Mouse (Mus musculus) 416B (cell line): Measurements from ENCODE around the gene Ccdc115.
A peak's percentile ranks its signal among the peaks of the same experiment; 100 is the strongest.

Experiments
- DNase-seq: peaks from one replicate; pipeline ENCODE4 v3.0.0; 2011; ENCODE audit warnings: low read depth

Gene Ccdc115

DNA sequence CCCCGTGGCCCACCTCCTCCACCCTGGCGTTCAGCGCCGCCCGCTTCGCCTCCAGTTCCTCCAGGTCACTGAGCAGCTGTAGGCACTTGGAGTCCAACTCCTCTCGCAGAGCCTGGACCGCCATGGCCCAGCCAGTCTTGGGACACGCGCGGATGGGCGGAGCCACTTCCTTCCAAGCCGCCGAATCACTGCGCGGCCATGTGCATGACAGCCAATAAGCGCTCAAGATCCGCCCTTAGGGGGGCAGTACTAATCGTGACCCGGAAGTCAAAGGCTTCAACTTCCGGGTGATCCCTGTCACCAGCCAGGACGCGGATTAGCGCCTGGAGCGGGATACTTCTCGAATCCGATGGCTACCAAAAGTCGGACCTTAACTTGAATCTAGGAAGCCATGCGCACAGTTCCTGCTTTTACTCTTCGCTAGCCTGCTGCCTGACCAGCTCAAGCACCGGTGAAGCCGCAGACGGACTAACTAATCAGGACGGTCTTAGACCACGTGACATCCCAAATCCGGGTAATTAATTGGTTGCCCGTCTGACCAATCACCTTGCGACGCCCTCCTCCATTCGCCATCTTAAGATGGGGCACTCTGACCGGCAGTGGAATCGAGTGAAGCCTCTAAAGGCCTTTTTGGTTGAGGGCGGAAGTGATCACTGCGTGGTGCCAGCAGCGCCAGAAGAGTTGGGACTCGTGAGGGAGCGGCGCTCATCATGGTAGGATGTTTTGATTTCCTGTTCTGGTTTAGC is at the start of gene Ccdc115, which contains the start of gene Imp4:
TSS of gene Ccdc115 (minus strand) at position 458 of the 746 bp plus-strand sequence.
TSS of gene Imp4 (plus strand) at position 637 of the 746 bp plus-strand sequence.
- peak; percentile 100 for DNase-seq

DNA sequence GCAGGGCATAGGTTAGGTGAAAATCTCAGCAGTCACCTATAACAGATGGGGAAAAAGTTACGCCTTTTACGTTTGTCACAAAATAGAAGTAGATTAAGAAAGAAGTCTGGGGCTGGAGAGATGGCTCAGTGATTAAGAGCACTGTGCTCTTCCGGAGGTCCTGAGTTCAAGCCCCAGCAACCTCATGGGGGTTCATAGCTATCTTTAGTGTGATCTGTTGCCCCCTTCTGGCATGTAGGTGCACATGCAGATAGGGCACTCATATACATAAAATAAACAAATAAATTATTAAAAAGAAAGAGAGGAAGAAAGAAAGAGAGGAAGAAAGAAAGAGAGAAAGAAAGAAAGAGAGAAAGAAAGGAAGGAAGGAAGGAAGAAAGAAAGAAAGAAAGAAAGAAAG is 47.9 kb upstream of the Ccdc115 start:
- DNase-seq, result peak; percentile 54

DNA sequence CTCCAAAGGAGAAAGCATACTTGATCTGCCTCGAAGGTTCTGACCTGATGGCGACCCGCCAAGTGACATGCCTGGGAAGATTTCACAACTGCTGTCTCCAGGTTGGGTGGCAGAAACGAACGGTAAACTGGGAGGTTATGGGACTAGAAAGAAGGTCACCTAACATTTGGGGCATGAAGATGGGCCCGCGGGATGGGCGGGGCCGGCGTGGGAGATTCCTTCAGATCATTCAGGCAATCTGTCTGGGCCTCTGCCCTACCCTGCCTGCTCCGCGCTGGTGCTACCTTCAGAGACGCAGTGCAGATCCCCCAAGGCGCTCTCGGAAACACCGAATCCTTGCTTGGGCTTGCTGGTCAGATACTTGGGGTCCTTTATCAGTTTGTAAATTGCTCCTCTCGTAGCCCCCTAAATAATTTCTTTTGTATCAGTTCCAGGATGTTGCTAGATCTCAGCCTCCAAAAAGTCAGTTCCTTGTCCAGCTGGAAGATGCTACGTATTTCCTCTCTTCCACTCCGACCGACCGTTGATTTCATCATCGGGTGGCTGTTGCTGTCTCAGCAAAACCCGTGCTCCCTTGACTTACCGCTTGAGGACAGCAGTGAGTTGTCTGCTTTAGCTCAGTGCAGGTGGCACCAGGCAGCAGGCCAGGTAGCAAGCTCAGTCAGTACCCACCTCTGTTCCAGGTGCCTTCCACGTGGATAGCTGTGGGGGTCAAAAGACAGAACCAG is 46.2 kb upstream of the Ccdc115 start:
- peak; percentile 32 for DNase-seq

DNA sequence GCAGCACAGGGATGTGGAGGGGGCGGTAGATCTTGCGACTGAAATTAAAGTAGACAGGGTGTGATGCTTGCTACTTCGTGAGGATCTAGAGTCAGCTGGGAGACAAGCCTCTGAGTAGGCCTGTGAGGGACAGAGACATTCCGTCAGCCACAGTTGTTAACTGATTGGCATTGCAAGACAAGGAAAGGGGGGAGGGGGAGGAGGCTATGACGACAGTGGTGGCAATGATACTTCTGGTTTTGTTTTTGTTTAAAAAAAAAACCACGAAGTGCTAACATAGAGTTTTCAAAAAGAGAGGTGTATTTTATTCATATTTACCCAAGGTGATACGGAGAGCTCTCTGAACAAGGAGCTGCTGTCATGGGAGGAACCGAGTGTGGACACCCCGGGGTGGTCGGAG is 45.0 kb upstream of the Ccdc115 start:
- DNase-seq, result peak; percentile 40

DNA sequence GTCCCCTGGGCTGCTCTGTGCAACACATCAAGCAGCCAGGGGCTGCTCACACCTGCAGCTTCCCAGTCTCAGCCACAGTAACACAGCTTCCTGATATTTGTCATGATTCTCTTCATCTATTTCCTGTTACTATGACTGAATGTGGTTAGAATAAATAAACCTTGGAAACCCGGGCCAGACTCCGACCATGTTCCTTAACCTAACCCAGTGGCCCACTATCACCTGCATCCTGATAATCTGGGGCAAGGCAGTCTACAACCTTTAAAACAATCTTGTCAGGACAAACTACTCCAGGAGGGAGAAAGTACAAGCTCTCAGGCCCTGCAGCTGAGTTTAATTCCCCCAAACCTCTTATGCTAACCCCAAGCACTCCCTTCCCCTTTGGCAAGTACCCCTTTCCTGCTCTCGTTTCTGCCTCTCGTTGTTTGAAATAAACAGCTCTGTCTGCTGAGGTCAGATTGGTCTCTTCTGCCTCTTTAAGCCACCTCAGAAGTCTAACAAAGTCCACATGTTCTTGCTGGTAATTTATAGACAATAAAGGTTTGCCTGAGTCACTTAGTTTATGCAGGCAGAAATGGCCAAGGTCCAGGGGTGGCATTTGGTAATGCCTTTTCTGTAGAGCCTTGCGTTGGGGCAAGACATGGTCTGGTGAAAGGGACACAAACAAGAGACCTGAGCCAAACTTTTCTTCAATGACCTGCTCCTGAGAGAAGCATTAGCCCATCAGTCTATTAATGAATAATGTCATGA is 42.6 kb upstream of the Ccdc115 start:
- peak; percentile 36 for DNase-seq

DNA sequence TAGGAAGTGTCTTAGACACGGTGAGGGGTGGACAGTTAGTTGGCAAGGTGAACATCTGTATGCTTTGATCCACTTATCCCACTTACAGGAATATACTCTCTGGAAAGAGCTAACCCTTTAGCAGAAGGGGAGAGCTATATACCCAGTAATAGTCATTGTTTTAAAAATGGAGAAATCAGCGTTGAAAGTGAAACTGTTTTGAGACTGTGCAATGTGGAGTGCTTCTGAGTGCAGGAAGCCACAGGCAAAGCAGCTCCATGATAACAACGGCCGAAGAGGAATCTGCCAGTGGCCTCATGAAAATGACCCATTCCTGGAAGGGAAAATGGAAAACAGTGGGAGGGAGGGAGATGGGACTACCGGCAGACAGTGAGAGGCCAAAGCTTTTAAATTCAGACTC is 41.3 kb upstream of the Ccdc115 start:
- DNase-seq, result peak; percentile 56

DNA sequence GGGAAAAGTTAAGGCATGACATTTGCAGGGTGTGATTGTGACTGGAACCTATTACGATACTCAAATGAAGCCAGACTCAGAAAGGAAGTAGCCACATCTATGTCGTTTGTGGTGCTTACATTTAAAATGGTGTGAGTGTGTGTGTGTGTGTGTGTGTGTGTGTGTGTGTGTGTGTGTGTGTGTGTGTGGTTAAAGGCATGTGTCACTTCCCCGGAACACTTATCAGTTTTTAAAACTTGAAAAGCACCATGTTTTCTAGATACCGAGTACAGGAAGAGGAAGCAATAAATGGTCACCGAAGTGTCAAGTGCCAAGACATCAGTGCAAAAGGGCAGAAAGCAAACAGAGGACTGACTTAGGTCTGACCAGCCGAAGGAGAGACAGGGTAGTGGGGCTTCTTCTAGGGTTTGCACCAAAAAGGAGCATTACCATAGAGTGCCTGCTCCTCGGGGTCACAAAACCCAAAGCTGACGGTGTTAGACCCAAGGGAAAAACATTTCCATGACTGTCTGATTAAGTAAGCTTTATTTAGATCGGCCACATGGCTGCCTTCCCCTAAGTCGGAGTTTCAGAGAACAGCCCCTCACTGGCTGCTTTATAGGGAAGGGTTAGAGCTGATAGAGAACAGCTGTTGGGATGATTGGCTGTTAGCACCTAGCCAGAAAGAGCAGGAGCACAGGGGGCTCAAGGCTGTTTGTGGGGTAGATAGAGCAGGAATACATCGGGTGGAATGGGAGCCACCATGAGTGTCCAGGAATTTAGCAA is 39.6 kb upstream of the Ccdc115 start:
- peak; percentile 90 for DNase-seq

DNA sequence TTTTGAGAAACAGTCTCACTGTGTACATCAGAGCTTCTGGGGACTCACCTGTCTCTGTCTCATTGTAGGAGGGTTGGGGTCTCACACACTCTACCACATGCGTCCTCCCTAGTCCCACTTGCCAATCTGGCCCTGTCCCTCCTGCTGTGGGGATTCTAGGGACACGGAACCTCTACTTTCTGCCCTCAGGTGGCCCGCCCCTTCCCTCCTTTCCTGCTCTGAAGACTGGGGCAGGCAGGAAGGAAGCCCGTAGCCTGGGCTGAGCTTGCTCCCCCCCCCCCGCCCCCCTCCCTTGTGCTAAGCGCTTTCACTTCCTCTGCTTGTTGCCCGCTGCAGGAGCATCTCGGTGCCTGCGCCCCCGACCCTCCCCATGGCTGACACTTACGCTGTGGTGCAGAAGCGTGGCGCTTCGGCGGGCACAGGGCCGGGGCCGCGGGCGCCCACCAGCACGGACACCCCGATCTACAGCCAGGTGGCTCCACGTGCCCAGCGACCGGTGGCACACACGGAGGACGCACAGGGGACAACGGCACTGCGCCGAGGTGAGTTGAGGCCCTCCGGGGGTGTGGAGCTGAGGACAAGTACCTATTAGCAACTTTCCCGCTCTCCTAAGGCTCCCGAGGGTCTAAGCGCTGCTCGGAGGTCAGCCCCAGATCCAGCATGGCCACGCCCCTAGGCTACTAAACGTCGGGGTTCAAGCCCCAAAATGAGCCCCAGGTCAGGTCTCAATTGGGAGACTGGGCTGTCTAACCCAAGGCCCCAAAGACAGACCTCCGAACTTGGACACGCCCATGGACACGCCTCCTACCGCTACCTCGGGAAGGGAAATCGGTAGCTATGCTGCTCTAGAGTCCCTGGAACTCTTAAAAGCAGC is 33.2 kb upstream of the Ccdc115 start:
- DNase-seq, result peak; percentile 89

DNA sequence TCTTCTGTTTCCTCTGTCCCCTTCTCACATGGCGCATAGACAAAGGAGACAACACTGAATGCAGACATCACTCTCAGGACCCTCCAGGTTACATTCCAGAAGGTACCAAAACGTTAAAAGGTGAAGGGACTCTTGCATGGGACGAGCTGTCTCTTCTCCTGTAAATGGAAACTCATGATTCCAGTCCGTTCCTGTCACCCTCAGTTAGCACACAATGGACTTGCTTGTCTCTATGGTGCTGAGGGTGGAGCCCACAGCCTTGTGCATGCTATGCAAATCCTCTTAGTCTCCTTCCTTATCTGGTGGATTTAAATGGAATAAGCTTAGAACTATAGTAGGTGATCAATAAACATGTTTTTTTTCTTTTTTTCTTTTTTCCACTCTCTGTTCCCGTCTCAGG is 30.3 kb upstream of the Ccdc115 start:
- no peak for DNase-seq

DNA sequence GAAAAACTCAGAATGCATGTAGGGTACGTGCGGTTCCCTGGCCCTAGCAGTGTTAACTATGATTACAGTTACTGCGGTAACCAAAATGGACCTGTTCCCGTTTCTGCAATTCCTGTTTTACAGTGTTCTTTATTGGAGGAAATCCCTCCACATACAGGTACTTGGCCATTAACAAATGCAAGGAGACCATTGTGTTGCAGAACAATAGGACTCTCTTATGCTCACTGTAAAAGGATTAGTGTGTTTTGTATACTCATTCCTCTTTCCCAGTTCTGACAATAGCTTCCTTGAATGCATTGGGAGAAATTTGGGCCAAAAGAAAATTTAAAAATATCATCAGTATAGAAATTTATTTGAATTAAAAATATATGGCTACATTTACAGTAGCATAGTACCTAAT is 29.0 kb upstream of the Ccdc115 start:
- no peak for DNase-seq

DNA sequence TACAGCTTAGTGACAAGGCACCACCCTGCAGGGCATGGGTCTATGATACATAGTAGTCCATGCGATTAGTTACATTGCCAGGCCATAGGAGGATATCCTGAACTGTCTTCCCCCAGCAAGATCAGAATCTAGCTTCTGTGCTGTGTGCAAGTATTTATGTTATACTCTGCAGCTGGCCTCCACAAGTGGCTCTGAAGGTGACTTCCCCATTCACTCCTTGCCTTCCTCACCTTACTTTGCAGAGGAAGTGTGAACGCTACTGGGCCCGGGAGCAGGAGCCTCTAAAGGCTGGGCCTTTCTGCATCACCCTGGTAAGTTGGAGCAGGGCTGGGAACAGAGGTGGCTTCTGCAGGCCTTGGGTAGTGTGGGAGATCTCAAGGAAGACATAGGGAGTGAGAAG is 28.6 kb upstream of the Ccdc115 start:
- DNase-seq, result no peak

DNA sequence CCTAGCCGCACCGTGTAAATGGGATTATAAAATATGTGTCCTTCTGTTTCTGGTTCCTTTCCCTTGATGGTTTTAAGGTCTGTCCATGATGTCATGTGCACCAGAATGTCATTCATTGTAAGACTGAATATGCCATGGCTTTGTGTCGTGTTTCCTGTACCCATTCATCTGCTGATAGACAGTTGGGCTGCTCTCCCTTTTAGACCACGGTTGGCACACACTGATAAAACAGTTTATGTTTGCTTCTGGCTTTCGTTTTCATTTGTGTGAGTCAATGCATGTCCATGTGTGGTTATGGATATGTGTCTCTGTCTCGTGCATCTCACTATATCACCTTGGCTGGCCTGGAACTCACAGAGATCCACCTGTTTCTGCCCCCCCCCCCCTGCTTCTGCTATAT is 26.0 kb upstream of the Ccdc115 start:
- DNase-seq, result peak; percentile 54

DNA sequence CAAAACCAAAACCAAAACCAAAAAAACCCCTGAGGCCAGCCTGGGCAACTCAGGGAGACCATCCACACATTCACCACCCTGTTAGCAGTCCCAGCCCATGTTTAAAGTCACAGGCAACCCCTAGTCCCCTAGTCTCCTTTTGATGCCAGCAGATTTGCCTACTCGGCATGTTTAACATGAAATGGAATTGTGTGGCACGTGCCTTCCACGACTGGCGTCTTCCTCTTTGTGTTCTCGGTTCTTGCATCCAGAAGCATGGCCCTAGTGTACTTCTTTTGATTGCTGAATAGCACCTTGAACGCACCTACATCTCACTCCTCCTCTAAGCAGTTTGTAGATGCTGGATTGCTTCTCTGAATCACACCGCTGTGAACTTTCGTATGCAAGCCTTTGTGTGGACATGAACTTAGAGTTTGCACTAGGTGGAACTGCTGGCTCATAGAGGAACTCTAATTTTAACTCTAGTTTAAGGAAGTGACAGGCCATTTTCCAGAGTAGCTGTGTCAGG is 24.9 kb upstream of the Ccdc115 start:
- peak; percentile 80 for DNase-seq

DNA sequence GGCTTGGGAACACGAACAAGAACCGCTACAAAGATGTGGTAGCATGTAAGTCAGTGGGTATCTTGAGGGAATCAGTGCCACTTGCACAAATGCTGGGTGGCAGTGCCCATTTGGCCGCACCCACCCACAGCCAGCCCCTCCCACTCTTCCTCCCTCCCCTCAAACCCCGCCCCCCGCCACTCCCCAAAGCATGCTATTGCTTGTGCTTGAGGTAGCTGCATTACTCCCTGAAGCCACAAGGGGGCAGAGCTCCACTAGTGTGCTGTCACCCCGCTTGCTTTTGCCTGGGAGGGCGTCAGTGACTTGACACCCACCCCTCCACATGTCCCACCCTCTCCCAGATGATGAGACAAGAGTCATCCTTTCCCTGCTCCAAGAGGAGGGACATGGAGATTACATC is 23.3 kb upstream of the Ccdc115 start:
- peak; percentile 85 for DNase-seq

DNA sequence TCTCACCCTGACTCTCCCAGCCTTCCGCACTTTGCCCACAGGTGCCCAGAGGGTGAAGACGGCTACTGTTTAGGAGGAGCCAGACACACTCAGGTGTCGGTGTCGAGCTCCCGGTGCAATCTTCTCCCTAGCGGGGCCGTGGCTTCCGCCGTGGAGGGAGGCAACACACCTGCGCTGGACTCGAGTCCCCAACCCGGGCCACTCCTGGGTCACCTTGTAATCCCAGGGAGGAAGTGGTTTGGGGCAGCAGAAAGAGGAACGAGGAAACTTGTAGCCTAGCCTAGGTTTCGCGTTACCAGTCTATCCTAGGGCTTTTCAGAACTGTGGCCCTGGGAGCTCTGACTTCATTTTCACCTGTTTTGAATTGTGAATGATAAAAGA is 20.6 kb upstream of the Ccdc115 start:
- DNase-seq, result no peak

DNA sequence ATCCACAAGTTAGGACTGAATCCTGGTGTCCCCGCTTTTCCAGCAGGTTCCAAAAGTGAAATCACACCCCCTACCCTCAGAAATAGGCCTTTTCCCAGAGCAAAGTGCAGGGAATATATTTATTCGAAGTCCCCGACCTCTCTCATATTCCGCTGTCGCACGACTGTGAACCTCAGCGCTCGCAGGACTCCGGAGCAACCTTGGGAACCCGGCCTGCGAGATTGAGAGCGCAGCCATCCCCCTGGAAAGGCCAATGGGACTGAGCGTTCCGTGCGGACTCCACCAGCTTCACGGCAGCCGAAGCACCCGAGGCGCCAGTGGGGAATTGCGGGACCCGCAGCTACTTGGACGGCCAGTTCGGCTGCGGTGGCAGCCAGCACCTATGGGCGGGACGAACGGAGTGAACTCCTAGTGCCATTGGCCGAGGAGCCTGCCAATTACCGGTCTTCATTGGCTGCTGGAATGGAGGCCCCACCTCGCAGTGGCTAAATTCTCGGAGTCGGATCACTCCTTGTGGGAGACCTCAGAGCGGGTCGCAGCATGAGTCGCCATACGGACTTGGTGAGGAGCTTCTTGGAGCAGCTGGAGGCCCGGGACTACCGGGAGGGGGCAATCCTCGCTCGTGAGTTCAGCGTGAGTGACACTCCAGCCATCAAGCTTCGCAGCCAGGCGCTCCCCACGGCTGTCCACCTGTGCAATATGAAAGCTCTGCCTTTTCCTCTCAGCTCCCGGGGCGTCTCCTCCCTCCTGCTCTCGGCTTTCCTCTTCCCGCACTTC is 20.0 kb upstream of the Ccdc115 start, which contains the start of gene Ptpn18:
TSS of gene Ptpn18 (plus strand) at position 479 of the 777 bp plus-strand sequence.
- DNase-seq, result peak; percentile 81

DNA sequence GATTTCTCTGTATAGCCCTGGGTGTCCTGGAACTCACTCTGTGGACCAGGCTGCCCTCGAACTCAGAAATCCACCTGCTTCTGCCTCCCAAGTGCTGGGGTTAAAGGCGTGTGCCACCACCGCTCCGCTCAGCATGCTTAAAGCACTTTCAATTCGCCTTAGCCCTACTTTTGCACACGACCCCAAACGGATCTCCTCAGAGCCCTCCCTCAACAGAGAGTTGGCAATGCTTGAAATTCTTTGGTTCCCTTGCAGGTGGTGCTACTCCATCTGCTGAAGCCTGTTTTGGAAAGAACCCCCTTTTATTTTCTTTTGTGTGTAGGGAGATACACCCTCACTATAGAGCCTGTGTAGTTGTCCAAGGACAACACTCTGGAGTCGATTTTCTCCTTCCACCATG is 19.0 kb upstream of the Ccdc115 start:
- no peak for DNase-seq

DNA sequence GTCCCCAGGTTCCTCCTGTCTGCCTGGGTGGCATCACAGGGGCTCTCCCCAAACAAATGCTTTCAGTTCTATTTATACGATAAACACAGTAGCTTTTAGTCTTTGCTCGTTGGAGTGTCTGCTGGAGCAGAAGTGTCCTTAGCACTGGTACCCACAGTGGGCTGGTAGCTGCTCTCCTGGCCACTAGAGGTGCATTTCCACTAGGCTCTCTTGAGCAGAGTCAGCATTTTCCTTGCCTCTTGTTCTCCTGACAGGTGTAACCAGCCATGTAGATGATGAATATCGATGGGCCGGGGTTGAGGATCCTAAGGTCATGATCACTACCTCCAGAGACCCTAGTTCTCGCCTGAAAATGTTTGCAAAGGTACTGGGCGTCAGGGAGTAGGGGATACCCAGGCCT is 3.7 kb upstream of the Ccdc115 start:
- no peak for DNase-seq

DNA sequence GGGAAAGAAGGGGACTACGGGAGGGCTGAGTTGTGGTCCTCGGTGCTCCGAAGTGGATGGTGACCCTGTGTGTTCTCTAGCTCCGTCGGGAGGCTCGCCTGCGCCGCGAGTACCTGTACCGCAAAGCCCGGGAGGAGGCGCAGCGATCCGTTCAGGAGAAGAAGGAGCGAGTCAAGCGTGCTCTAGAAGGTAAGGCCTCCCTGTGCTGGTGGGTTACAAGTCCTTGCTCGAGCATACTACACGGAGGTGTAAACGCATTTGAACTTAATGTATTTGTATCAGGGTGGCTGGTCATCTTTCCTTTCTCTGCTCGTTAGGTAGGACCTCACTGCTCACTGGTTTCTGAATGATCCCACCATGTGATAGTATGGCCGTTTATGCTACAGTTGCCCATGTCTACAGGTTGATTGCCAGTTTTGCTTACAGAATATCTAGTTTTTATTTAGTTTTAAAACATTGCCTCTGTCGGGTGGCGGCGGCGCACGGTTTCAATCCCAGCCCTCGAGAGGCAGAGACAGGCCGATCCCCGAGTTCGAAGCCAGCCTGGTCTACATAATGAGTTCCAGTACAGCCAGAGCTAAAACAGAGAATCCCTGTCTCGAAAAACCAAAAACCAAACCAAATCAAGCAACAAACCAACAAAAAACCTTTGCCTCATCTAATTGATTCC is 624 bp upstream of the Ccdc115 start:
- no peak for DNase-seq
